11 mouse cellular contexts compared by ENCODE assay signal in genomic region chr13:29414470-29414869, GRCm38 (mm10).
DNase-seq lines count a peak whose midpoint lies in the region; ATAC-seq and TF ChIP-seq lines count a peak whose summit lies in the region.
"Had no signal": no experiment of that assay in that cellular context is flagged by ENCODE, and none has a peak within 500 bp of the region (broad histone marks: within the 10 kb centered on the region; RNA-seq: fewer than 3 reads in every experiment).

No protein-coding gene starts in this region.

- TF ChIP-seq CTCF in kidney, adult 2 months (conservative IDR thresholded peaks at IDR 0.05; ENCODE audit: insufficient read depth, insufficient read length, low read depth, low read length) = no peak
- TF ChIP-seq CTCF in cerebellum, adult 2 months (IDR thresholded peaks at IDR 0.05; ENCODE audit: borderline replicate concordance, insufficient read depth, low read depth, low read length) = no peak

- no peak overlapping the region for H3K4me3 ChIP-seq in forebrain, embryonic 12.5 days (replicated peaks)
- H3K4me3 ChIP-seq in heart, embryonic 16.5 days (ENCODE audit: low read length) = no peak overlapping the region
- no peak overlapping the region for H3K4me3 ChIP-seq in limb, embryonic 15.5 days
- no peak overlapping the region for H3K4me3 ChIP-seq in kidney, adult 2 months (ENCODE audit: insufficient read depth, low read depth, low read length)
- H3K4me3 ChIP-seq in cerebellum, adult 2 months (replicated peaks; ENCODE audit: insufficient read depth, low read depth, low read length) = no peak overlapping the region

- peak overlapping the region; percentile 75; the same call in 1 of the 2 replicates for H3K27ac ChIP-seq in forebrain, embryonic 12.5 days
- H3K27ac ChIP-seq in heart, embryonic 16.5 days (ENCODE audit: low read length) = peak overlapping the region; percentile 76
- 0 out of 2 replicates have a peak overlapping the region, but pooled peaks have one; percentile 19 for H3K27ac ChIP-seq in limb, embryonic 15.5 days
- no peak overlapping the region for H3K27ac ChIP-seq in kidney, adult 2 months (ENCODE audit: insufficient read depth, low read depth, low read length)
- H3K27ac ChIP-seq in cerebellum, adult 2 months (ENCODE audit: insufficient read depth, low read length) = no peak overlapping the region

- peak; percentile 22 for DNase-seq in brain, adult 2 months (ENCODE audit: low read depth, low spot score)
- no peak for DNase-seq in kidney, adult 2 months
- no peak for DNase-seq in spleen, postnatal 10 days (ENCODE audit: low spot score in 2 of 2)
- DNase-seq in cerebellum, adult 2 months = no peak
- DNase-seq: adrenal gland, postnatal 25 days; kidney, adult 8-10 months; lung, embryonic 14.5 days; right cerebral cortex, postnatal 14 days had no signal

- ATAC-seq in forebrain, embryonic 12.5 days (ENCODE audit: low FRiP score) = no peak
- ATAC-seq in heart, embryonic 16.5 days (replicated peaks; ENCODE audit: extremely low read depth, insufficient read depth, low FRiP score) = no peak
- no peak for ATAC-seq in limb, embryonic 15.5 days (ENCODE audit: insufficient number of reproducible peaks, low FRiP score, low TSS enrichment, low read depth)

- WGBS in forebrain, embryonic 12.5 days = 42% methylated on average over 3 of the region's 3 CpGs
- 26% methylated on average over 3 of the region's 3 CpGs for WGBS in heart, embryonic 16.5 days
- 22% methylated on average over 3 of the region's 3 CpGs for WGBS in limb, embryonic 15.5 days
- WGBS in kidney, adult 2 months = 40% methylated on average over 3 of the region's 3 CpGs
- 48% methylated on average over 3 of the region's 3 CpGs for WGBS in cerebellum, adult 2 months

- H3K9me3 ChIP-seq in forebrain, embryonic 12.5 days = no peaks in the 10 kb centered on the region
- no peaks in the 10 kb centered on the region for H3K9me3 ChIP-seq in heart, embryonic 16.5 days (replicated peaks; ENCODE audit: control insufficient read depth, low read length)
- no peaks in the 10 kb centered on the region for H3K9me3 ChIP-seq in limb, embryonic 15.5 days

- H3K27me3 ChIP-seq in forebrain, embryonic 12.5 days = no peaks in the 10 kb centered on the region
- H3K27me3 ChIP-seq in heart, embryonic 16.5 days (ENCODE audit: control insufficient read depth, insufficient read depth, low read length) = no peaks in the 10 kb centered on the region
- H3K27me3 ChIP-seq in limb, embryonic 15.5 days = no peaks in the 10 kb centered on the region
- no peaks in the 10 kb centered on the region for H3K27me3 ChIP-seq in kidney, adult 2 months (replicated peaks; ENCODE audit: control insufficient read depth, insufficient read depth, low read length)
- H3K27me3 ChIP-seq in cerebellum, adult 2 months (ENCODE audit: control insufficient read depth, insufficient read depth, low read length) = no peaks in the 10 kb centered on the region

- no peak overlapping the region for H3K9ac ChIP-seq in forebrain, embryonic 12.5 days
- H3K9ac ChIP-seq in heart, embryonic 16.5 days (ENCODE audit: low read length) = peak overlapping the region; percentile 28; the same call in 1 of the 2 replicates
- H3K9ac ChIP-seq in limb, embryonic 15.5 days = no peak overlapping the region
- H3K9ac ChIP-seq: lung, embryonic 14.5 days had no signal

- peaks cover 42% of the 10 kb centered on the region for H3K4me1 ChIP-seq in forebrain, embryonic 12.5 days
- H3K4me1 ChIP-seq in heart, embryonic 16.5 days (ENCODE audit: control insufficient read depth, insufficient read depth, low read length) = peaks cover 25% of the 10 kb centered on the region
- peaks cover 20% of the 10 kb centered on the region for H3K4me1 ChIP-seq in limb, embryonic 15.5 days
- no peaks in the 10 kb centered on the region; the same call in 1 of the 2 replicates for H3K4me1 ChIP-seq in kidney, adult 2 months (ENCODE audit: control insufficient read depth, insufficient read depth, low read length)
- H3K4me1 ChIP-seq in cerebellum, adult 2 months (ENCODE audit: control insufficient read depth, insufficient read depth, low read length) = peaks cover 4% of the 10 kb centered on the region; the same call in 1 of the 2 replicates

- H3K4me2 ChIP-seq in forebrain, embryonic 12.5 days = no peak overlapping the region
- no peak overlapping the region for H3K4me2 ChIP-seq in heart, embryonic 16.5 days (ENCODE audit: low read depth, low read length)
- no peak overlapping the region for H3K4me2 ChIP-seq in limb, embryonic 15.5 days
- H3K4me2 ChIP-seq: lung, embryonic 14.5 days had no signal

- H3K36me3 ChIP-seq in forebrain, embryonic 12.5 days (replicated peaks) = no peaks in the 10 kb centered on the region
- no peaks in the 10 kb centered on the region for H3K36me3 ChIP-seq in heart, embryonic 16.5 days (ENCODE audit: control insufficient read depth, insufficient read depth)
- no peaks in the 10 kb centered on the region for H3K36me3 ChIP-seq in limb, embryonic 15.5 days
- no peaks in the 10 kb centered on the region for H3K36me3 ChIP-seq in kidney, adult 2 months (ENCODE audit: control insufficient read depth, insufficient read depth, low read length)

- no peak for TF ChIP-seq POLR2A in kidney, adult 2 months (IDR thresholded peaks at IDR 0.05; ENCODE audit: low read depth, low read length)
- TF ChIP-seq POLR2A in cerebellum, adult 2 months (IDR thresholded peaks at IDR 0.05; ENCODE audit: borderline replicate concordance, insufficient read depth, low read length) = no peak

Comparison
In these comparisons a context has a peak if more than half of its experiments do, and no peak if none do; other contexts are left out.
1. H3K27ac ChIP-seq: peak in forebrain, embryonic 12.5 days (single experiment), heart, embryonic 16.5 days (single experiment) and limb, embryonic 15.5 days (single experiment); none in kidney, adult 2 months (single experiment) and cerebellum, adult 2 months (single experiment).